Mouse (Mus musculus): Measurements from ENCODE around the gene Timm8b. TPM values are rescaled to one million over a fixed set of nuclear protein-coding genes. Genes with fewer than 3 reads are reported as not detected.

The Timm8b gene
- polyA plus RNA-seq, 1 experiment from 2014 or later = 325 TPM

DNA sequence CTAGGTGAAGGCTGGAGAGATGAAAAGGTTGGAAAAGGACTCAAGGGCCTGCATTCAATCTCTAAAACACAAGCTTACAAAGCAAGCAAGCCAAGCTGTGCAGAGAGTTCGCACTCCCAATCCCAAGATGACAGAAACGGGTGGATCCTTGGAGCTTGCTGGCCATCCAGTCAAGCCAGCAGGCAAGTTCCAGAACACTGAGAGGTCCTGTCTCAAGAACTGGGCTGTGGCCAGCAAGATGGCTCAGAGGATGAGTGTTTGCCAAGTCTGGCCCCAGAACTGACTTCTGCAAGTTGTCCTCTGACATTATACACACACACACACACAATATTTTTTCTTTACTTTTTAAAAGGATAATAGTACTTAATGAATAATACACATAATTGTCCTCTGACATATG, 35.8 kb upstream of the Timm8b start:
- Histone ChIP-seq H3K9me3 (ENCODE audit: control insufficient read depth, low read length) (no peaks in the 10 kb centered on the region), H3K4me2 (replicated peaks; ENCODE audit: low read depth, low read length) (no peak overlapping the region), H3K4me1 (replicated peaks; ENCODE audit: control insufficient read depth, insufficient read depth, low read length) (no peaks in the 10 kb centered on the region), H3K4me3 (ENCODE audit: low read depth, low read length) (no peak overlapping the region), H3K36me3 (ENCODE audit: control insufficient read depth, insufficient read depth, low read length) (no peaks in the 10 kb centered on the region), H3K9ac (ENCODE audit: low read depth, low read length) (no peak overlapping the region), H3K27me3 (ENCODE audit: control insufficient read depth, insufficient read depth, low read length) (no peaks in the 10 kb centered on the region), H3K27ac (ENCODE audit: low read depth, low read length) (no peak overlapping the region)
- 91% methylated on average over 2 of the region's 2 CpGs for WGBS
- ATAC-seq (ENCODE audit: low FRiP score) (no peak), DNase-seq (ENCODE audit: low spot score) (no peak)

DNA sequence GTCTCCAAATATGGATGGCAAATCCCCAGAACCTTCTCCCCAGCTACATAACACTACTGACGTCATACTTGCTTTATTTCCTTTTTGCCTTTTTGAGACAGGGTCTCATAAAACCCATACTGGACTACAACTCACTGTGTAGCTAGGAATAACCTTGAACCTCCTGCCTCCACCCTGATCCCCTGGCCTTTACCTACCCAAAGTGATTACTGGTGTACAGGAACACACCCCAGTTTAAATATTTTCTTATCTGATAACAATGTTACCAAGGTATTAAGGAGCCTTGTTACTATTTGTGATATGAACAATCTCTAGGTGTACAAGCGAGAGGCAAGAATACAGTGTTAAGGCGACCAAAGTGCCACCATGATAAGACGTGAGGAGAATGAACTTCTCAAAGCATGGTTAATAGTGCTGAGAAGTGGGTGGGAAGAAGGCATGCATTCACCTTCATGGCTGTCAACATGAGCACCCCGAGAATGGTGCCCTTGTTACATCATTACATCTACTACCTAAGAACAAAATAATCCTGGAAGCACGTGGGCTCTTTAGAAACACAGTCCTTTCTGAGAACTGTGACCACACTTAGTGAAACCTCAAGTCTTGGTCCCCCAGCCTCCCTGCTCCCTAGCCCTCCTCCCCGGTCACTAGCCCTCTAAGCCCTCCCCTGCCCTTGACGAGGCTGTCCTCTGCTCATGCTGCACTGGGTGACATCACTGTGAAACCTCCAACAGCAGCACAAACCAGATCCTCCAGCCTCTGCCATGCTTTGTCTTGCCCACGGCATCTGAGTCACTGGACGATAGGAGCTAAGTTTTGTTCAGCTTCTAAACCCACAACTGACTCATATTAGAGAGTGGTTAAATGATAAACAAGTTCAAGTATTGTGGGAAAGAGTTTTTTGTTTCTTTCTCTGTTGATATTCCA, 33.8 kb upstream of the Timm8b start:
- Histone ChIP-seq H3K27me3 (ENCODE audit: control insufficient read depth, insufficient read depth, low read length) (no peaks in the 10 kb centered on the region), H3K9me3 (ENCODE audit: control insufficient read depth, low read length) (no peaks in the 10 kb centered on the region), H3K36me3 (ENCODE audit: control insufficient read depth, insufficient read depth, low read length) (no peaks in the 10 kb centered on the region), H3K4me1 (replicated peaks; ENCODE audit: control insufficient read depth, insufficient read depth, low read length) (no peaks in the 10 kb centered on the region), H3K4me2 (replicated peaks; ENCODE audit: low read depth, low read length) (no peak overlapping the region), H3K4me3 (ENCODE audit: low read depth, low read length) (no peak overlapping the region), H3K27ac (ENCODE audit: low read depth, low read length) (no peak overlapping the region), H3K9ac (ENCODE audit: low read depth, low read length) (no peak overlapping the region)
- no peak for DNase-seq (ENCODE audit: low spot score)
- 80% methylated on average over 10 of the region's 10 CpGs for WGBS
- ATAC-seq (ENCODE audit: low FRiP score) = no peak

DNA sequence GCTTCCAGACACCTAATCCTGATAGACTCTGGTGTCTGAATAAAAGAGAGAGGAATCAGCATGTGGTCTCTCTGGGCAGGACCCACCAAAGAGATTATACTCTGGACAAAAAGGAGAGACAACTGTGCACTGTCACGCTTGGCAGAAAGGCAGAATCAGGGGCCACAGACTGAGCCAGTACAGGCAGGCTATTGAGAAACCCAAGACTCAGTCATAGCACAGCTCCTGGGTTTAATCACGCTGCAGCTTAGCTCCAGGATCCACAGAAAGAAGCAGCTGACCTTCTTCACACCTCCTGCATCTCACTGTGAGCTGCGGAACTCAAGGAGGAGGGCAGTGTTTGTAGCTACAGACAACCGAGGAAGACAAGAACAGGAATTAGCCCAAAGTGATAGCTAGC, 23.3 kb upstream of the Timm8b start:
- H3K9ac ChIP-seq (ENCODE audit: low read depth, low read length) = no peak overlapping the region
- ATAC-seq (ENCODE audit: low FRiP score) = no peak
- no peak overlapping the region for H3K4me3 ChIP-seq (ENCODE audit: low read depth, low read length)
- no peaks in the 10 kb centered on the region for H3K4me1 ChIP-seq (replicated peaks; ENCODE audit: control insufficient read depth, insufficient read depth, low read length)
- WGBS = 42% methylated on average over 4 of the region's 4 CpGs
- no peak overlapping the region for H3K27ac ChIP-seq (ENCODE audit: low read depth, low read length)
- no peak for DNase-seq (ENCODE audit: low spot score)
- no peaks in the 10 kb centered on the region for H3K36me3 ChIP-seq (ENCODE audit: control insufficient read depth, insufficient read depth, low read length)
- no peaks in the 10 kb centered on the region for H3K9me3 ChIP-seq (ENCODE audit: control insufficient read depth, low read length)
- no peak overlapping the region for H3K4me2 ChIP-seq (replicated peaks; ENCODE audit: low read depth, low read length)
- H3K27me3 ChIP-seq (ENCODE audit: control insufficient read depth, insufficient read depth, low read length) = no peaks in the 10 kb centered on the region

DNA sequence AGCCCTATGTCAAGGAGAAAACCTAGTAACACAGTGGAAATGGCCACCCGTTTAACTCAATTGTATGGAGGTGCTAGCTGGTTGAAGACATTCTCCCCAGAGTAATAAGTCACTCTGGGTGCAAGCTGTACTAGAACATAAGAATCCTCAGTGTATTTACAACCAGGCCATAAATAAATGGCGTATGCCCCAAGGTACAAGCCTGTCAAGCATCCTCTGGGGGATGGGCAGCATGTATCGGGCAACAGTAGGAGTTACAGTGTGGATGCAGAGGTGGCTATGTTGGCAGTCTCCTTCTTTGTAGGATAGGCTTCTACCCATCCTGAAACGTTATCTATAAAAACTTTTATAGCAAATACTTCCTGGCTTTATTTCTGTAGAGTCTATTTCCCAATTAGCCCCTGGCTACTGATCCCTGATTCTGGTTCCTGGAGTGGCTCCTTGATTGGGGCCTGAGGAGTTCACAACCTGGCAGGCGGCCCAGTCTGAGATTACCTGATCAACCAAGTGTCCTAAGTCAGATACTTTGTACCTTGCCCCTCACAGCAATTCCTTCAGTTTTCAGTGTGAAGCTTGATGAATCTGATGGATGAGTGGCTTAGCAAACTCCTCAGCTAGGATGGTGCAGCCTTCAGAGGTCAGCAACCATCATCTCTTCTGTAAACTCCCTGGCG, 18.4 kb upstream of the Timm8b start:
- Histone ChIP-seq H3K9ac (ENCODE audit: low read depth, low read length) (no peak overlapping the region), H3K4me3 (ENCODE audit: low read depth, low read length) (no peak overlapping the region), H3K36me3 (ENCODE audit: control insufficient read depth, insufficient read depth, low read length) (no peaks in the 10 kb centered on the region), H3K9me3 (ENCODE audit: control insufficient read depth, low read length) (no peaks in the 10 kb centered on the region), H3K4me1 (replicated peaks; ENCODE audit: control insufficient read depth, insufficient read depth, low read length) (no peaks in the 10 kb centered on the region), H3K4me2 (replicated peaks; ENCODE audit: low read depth, low read length) (no peak overlapping the region), H3K27me3 (ENCODE audit: control insufficient read depth, insufficient read depth, low read length) (no peaks in the 10 kb centered on the region), H3K27ac (ENCODE audit: low read depth, low read length) (no peak overlapping the region)
- ATAC-seq (ENCODE audit: low FRiP score) = no peak
- no peak for DNase-seq (ENCODE audit: low spot score)
- WGBS = 84% methylated on average over 6 of the region's 6 CpGs

DNA sequence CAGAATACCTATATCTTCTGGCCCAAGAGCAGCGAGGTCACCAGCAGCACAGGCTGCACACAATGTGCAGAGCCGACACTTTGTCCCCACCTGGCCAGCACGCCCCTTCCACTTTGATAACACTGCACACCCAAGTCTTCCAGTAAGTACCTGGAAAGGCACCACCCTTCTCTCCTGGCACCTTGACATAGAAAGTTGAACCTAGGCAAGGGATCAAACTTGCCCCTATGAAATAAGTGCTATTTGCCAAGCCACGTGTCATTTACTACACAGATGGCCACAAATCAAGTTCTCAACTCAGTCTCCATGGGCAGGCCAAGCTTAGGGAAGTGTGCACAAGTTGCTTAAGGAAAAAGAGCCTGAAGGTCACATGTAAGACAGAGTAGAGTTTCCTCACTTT, 16.8 kb upstream of the Timm8b start:
- DNase-seq (ENCODE audit: low spot score) = no peak
- H3K27me3 ChIP-seq (ENCODE audit: control insufficient read depth, insufficient read depth, low read length) = no peaks in the 10 kb centered on the region
- H3K36me3 ChIP-seq (ENCODE audit: control insufficient read depth, insufficient read depth, low read length) = no peaks in the 10 kb centered on the region
- H3K9me3 ChIP-seq (ENCODE audit: control insufficient read depth, low read length) = no peaks in the 10 kb centered on the region
- H3K4me1 ChIP-seq (replicated peaks; ENCODE audit: control insufficient read depth, insufficient read depth, low read length) = no peaks in the 10 kb centered on the region
- H3K4me2 ChIP-seq (replicated peaks; ENCODE audit: low read depth, low read length) = no peak overlapping the region
- no peak overlapping the region for H3K4me3 ChIP-seq (ENCODE audit: low read depth, low read length)
- ATAC-seq (ENCODE audit: low FRiP score) = no peak
- no peak overlapping the region for H3K27ac ChIP-seq (ENCODE audit: low read depth, low read length)
- 88% methylated on average over 4 of the region's 4 CpGs for WGBS
- no peak overlapping the region for H3K9ac ChIP-seq (ENCODE audit: low read depth, low read length)

DNA sequence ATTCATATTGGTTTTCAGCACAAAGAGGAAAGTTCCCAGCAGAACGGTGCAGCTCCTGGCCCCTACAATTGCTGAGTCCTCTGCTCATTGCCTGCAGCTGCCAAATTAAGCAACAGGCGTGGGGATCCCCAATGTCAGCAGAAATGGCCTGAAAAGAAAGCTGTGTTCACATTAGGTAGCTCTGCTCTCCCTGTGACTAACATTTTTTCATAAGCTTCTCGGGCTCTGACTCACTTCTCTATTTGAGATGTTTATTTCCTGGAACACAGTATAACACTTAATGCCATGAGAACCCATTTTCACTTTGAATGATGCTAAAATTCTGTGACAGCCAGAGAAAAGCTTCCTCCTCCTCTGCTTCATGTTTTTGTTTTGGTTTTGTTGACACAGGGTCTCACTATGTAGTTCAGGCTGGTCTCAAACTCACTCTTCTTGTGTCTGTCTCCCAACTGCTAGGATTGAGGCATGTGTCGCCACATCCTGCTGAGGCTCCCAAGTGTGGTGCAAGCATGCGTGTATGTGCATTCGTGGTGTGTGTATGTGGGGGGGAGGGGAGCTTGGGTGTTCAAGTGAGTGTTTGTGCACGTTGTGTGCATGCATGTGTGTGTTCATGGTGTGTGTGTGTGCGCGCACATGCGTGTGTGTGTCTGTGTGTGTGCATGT, 12.7 kb upstream of the Timm8b start:
- DNase-seq (ENCODE audit: low spot score) (no peak), ATAC-seq (ENCODE audit: low FRiP score) (no peak)
- Histone ChIP-seq H3K4me3 (ENCODE audit: low read depth, low read length) (no peak overlapping the region), H3K27me3 (ENCODE audit: control insufficient read depth, insufficient read depth, low read length) (no peaks in the 10 kb centered on the region), H3K9me3 (ENCODE audit: control insufficient read depth, low read length) (no peaks in the 10 kb centered on the region), H3K36me3 (ENCODE audit: control insufficient read depth, insufficient read depth, low read length) (no peaks in the 10 kb centered on the region), H3K4me1 (replicated peaks; ENCODE audit: control insufficient read depth, insufficient read depth, low read length) (no peaks in the 10 kb centered on the region), H3K4me2 (replicated peaks; ENCODE audit: low read depth, low read length) (no peak overlapping the region), H3K27ac (ENCODE audit: low read depth, low read length) (no peak overlapping the region), H3K9ac (ENCODE audit: low read depth, low read length) (no peak overlapping the region)
- 79% methylated on average over 10 of the region's 10 CpGs for WGBS

DNA sequence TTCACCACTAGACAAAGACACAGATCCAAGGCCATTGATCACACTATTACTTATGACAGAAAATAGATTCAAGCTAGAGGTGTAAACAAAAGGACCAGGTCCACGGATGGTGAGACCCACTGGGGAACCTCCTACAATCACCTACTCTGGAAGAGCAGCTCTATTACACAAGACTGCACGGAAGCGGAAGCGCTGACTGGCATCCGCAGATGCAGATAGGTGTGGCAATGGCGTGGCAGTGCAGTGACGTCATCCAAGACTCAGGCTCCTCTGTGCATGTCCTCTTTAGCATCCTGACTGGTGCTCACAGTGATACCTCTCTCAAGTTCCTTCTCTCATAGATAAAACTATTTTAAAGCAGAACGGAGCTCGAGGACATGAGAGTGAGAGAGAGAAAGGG, 10.8 kb upstream of the Timm8b start:
- Histone ChIP-seq H3K4me3 (ENCODE audit: low read depth, low read length) (no peak overlapping the region), H3K9ac (ENCODE audit: low read depth, low read length) (no peak overlapping the region), H3K27me3 (ENCODE audit: control insufficient read depth, insufficient read depth, low read length) (no peaks in the 10 kb centered on the region), H3K4me2 (replicated peaks; ENCODE audit: low read depth, low read length) (no peak overlapping the region), H3K4me1 (replicated peaks; ENCODE audit: control insufficient read depth, insufficient read depth, low read length) (no peaks in the 10 kb centered on the region), H3K36me3 (ENCODE audit: control insufficient read depth, insufficient read depth, low read length) (peaks cover 7% of the 10 kb centered on the region), H3K9me3 (ENCODE audit: control insufficient read depth, low read length) (no peaks in the 10 kb centered on the region), H3K27ac (ENCODE audit: low read depth, low read length) (no peak overlapping the region)
- 91% methylated on average over 9 of the region's 9 CpGs for WGBS
- no peak for DNase-seq (ENCODE audit: low spot score)
- ATAC-seq (ENCODE audit: low FRiP score) = no peak

DNA sequence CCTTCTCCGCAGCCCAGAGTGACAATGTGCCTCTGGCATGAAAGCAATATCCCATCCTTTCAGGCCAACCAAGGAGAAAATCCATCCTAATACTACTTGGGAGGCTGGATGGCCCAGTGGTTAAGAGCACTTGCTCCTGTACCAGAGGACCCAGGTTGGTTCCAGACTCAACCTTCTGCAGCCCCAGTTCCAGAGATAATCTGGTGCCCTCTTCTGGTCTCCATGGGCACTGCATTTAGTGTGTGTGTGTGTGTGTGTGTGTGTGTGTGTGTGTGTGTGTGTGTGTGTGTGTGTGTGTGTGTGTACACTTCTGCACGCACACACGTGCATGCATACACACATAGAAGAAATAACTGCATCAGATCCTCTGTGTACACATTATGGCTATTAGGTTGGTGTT, 10.2 kb upstream of the Timm8b start:
- WGBS = 80% methylated on average over 3 of the region's 3 CpGs
- H3K27ac ChIP-seq (ENCODE audit: low read depth, low read length) = no peak overlapping the region
- H3K9ac ChIP-seq (ENCODE audit: low read depth, low read length) = no peak overlapping the region
- H3K4me2 ChIP-seq (replicated peaks; ENCODE audit: low read depth, low read length) = no peak overlapping the region
- H3K4me1 ChIP-seq (replicated peaks; ENCODE audit: control insufficient read depth, insufficient read depth, low read length) = no peaks in the 10 kb centered on the region
- peak; percentile 62 for DNase-seq (ENCODE audit: low spot score)
- H3K9me3 ChIP-seq (ENCODE audit: control insufficient read depth, low read length) = no peaks in the 10 kb centered on the region
- H3K4me3 ChIP-seq (ENCODE audit: low read depth, low read length) = no peak overlapping the region
- no peaks in the 10 kb centered on the region for H3K27me3 ChIP-seq (ENCODE audit: control insufficient read depth, insufficient read depth, low read length)
- peaks cover 7% of the 10 kb centered on the region for H3K36me3 ChIP-seq (ENCODE audit: control insufficient read depth, insufficient read depth, low read length)
- no peak for ATAC-seq (ENCODE audit: low FRiP score)

All from hindbrain, embryonic 11.5 days (tissue).